Mouse (Mus musculus) kidney, adult 10 weeks (tissue): Measurements from ENCODE around the gene Apba3. TPM values are rescaled to one million over a fixed set of nuclear protein-coding genes. Genes with fewer than 3 reads are reported as not detected.

Experiments
- polyA plus RNA-seq: library from polyadenylated mRNA; stranded (reverse); fragments of 350-450 nt; fragmentation: Illumina TruSeq; extraction: RNeasy Lipid Tissue Mini Kit (QIAGEN cat#74804); gene quantifications from one replicate; pipeline ENCODE4 v1.2.3, GENCODE M21; 2014; ENCODE audit warnings: low read depth, low replicate concordance

Gene Apba3
- polyA plus RNA-seq: not detected

DNA sequence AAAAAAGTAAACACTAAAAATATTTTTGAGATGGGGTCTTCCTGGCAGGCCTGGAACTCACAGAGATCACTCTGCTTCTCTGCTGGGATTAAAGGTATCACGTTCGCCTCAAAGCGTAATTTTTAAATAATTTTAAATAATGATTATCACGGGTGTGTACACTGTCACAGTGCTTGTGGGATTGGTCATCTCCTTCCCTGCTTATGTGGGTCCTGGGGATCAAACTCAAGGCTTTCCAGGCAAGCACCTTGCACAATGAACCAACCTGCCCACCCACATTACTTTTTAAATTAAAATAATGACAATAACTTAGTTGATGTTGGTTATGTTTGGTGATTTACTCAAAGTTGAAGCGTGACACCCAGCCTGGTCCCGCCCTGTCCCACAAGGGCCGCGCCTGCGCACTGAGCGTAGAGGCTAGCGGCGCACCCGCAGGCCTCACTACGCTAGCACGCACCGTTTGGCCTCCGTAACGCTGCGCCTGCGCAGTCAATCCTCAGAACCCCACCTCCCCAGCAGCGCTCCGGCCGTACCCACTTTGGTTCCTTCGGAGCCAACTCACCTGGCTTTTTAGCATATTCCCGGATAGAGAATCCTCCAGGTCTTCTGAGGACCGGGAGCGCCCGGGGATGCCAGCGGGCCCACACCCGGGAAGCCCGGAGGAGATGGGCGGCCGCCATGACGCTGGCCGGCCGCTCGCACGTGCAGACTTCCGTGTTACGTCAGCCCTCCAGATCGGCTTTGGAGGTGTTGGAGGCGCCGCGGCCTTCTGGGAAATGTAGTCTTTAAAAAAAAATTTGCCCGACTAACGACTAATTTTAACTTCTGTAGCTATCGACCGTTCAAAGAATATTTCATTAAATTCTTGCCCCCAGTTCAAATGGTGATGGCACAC, at the start of gene Apba3, which contains the start of gene Mrpl54:
Apba3 (plus strand) TSS at position 750 of the 895 bp plus-strand sequence.
Mrpl54 (minus strand) TSS at position 724 of the 895 bp plus-strand sequence.

GRCm38 (mm10) chr10:81230438-81231332, 36.1 kb upstream of the Apba3 start, which contains the start of gene Atcay:
Gene Atcay (minus strand): TSS chr10:81230833.

DNA sequence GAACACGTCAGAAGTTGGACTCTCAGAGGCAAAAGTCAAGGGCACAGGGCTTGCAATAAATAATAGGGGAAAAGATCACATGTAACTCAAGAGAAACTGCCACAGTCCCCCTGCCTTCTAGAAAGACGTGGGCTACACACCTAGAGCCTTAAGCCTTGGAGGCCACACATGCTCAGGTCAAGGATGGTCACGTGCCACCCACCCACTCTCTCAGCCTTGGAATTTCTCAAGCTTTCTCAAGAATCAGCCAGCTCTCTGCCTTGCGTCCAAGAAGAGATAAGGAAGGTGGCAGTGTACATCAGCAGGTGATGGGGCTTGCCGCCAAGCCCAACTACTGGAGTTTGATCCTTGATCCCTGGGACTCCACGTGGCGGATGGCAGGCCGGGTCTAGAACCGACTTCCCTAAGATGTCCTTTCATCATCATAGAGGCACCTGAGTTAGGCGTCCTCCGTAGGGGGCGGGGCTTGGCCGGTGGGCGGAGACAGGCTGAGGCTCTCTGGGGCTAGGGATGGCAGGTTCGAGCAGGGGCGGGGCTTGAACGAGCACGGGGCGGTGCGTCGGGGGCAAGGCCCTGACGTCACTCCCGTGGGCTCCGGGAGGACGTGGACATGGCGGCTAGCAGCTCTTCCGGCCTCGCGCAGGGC, 34.1 kb upstream of the Apba3 start, which contains the start of gene Zfr2:
Zfr2 (plus strand) TSS at position 576 of the 646 bp plus-strand sequence.

DNA sequence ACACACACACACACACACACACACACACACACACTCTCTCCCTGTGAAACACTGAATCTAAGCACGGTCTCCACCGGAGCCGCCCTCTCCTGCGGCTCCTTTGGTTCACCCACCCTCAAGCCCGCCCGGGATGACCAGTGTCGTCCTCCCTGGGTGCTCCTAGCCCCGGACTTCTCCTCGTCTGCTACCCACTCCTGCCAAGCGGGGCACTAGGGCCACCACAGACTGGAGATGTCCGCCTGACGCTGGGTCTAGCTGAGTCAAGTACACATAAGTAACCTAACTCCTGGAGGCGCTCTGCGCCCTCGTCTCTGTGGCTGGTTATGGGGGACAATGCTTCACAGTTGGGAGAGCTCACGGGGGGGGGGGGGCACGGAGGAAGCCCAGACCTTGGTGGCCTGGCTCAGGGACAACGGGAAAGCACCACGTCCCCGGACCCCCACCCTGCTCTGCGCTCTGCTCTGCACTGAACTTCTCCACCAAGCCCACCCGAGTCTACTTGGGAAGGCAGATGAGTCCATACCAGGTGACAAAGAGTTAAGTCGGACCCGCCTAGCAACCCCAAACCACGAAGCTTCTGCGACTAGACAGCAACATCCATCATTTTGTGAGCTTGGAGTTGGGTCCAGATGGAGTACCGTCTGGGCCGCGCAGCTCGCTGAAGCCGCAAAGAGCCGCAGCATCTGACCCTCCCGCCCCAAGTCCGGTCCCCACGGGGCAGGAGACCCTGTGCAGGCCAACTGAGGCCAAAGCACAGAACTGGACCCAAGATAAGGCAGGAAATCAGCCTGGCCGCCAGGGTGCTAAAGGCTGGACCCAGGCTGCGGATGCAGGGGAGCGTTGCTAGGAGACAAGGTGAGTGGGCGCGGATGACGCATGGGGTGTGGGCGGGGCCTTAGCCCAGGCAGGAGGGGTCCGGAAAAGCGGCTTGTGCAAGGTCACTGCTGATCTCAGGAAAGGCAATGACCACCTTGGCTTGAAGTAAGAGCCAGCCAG, 14.0 kb upstream of the Apba3 start, which contains the start of gene Matk:
Matk (plus strand) TSS at position 512 of the 996 bp plus-strand sequence.

DNA sequence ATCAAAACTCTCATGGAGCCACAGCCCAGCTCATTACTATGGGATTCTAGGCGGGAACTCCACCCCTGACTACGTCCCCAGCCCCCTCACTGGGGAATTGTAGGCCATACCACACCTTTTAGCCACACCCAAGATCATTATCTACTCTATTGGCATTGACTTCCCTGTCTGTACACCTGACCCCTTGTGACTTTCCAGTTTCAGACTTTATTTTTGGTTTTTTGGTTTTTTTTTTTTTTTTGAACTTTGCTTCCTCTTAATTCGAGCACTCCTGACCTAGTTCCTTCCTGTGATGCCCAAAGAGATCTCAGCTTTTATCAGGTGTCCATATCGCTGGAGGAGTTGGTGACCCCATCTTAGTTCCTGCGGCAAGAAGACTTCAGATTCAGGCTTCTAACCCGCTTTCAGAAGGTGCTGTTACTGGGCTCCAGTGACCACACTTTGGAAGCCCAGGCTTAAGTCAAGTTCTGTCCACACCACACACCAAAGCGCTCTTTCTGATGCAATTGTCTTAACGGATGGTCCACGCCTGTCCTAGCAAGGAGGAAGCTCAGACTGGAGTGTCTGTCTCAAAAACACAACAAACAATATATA, 24.8 kb downstream of the Apba3 start, which contains the start of gene Tjp3:
Tjp3 (minus strand) TSS at position 71 of the 594 bp plus-strand sequence.

GRCm38 (mm10) chr10:81292554-81293333, 26.0 kb downstream of the Apba3 start, which contains the start of gene Pip5k1c:
Gene Pip5k1c (plus strand): TSS chr10:81292963.

GRCm38 (mm10) chr10:81320550-81321347, 54.0 kb downstream of the Apba3 start, which contains the start of gene Cactin:
Gene Cactin (plus strand): TSS chr10:81321103.

Other genes starting within 250 kb of the Apba3 start
- not detected for gene Diras1, start 241.3 kb upstream of the Apba3 start, polyA plus RNA-seq
- 0.28 TPM for gene Slc39a3, start 229.5 kb upstream of the Apba3 start, polyA plus RNA-seq
- gene Sgta, start 206.8 kb upstream of the Apba3 start, polyA plus RNA-seq: 0.61 TPM
- gene Thop1, start 196.9 kb upstream of the Apba3 start, polyA plus RNA-seq: not detected
- gene Creb3l3, start 168.1 kb upstream of the Apba3 start, polyA plus RNA-seq: not detected
- gene Map2k2, start 161.0 kb upstream of the Apba3 start, polyA plus RNA-seq: 2.1 TPM
- 8.1 TPM for gene Zbtb7a, start 131.7 kb upstream of the Apba3 start, polyA plus RNA-seq
- not detected for gene Pias4, start 99.0 kb upstream of the Apba3 start, polyA plus RNA-seq
- 6.2 TPM for gene Eef2, start 90.3 kb upstream of the Apba3 start, polyA plus RNA-seq
- not detected for gene Dapk3, start 84.0 kb upstream of the Apba3 start, polyA plus RNA-seq
- gene 4930442H23Rik, start 83.1 kb upstream of the Apba3 start, polyA plus RNA-seq: not detected
- not detected for gene Nmrk2, start 64.9 kb upstream of the Apba3 start, polyA plus RNA-seq
- not detected for gene Atcay, start 36.1 kb upstream of the Apba3 start, polyA plus RNA-seq
- 0.20 TPM for gene Zfr2, start 33.8 kb upstream of the Apba3 start, polyA plus RNA-seq
- not detected for gene Matk, start 14.0 kb upstream of the Apba3 start, polyA plus RNA-seq
- 1.6 TPM for gene Mrpl54, start within 50 bp of the Apba3 start, polyA plus RNA-seq
- gene Tjp3, start 24.6 kb downstream of the Apba3 start, polyA plus RNA-seq: 2.5 TPM
- gene Pip5k1c, start 26.0 kb downstream of the Apba3 start, polyA plus RNA-seq: 1.1 TPM
- gene Cactin, start 54.1 kb downstream of the Apba3 start, polyA plus RNA-seq: 0.16 TPM
- gene Tbxa2r, start 61.8 kb downstream of the Apba3 start, polyA plus RNA-seq: not detected
- gene Gipc3, start 76.3 kb downstream of the Apba3 start, polyA plus RNA-seq: not detected
- 5.1 TPM for gene Hmg20b, start 83.5 kb downstream of the Apba3 start, polyA plus RNA-seq
- gene Mfsd12, start 90.5 kb downstream of the Apba3 start, polyA plus RNA-seq: 0.24 TPM
- not detected for gene 4930404N11Rik, start 98.9 kb downstream of the Apba3 start, polyA plus RNA-seq
- not detected for gene Fzr1, start 111.6 kb downstream of the Apba3 start, polyA plus RNA-seq
- not detected for gene Dohh, start 117.5 kb downstream of the Apba3 start, polyA plus RNA-seq
- not detected for gene Gm48551, start 117.5 kb downstream of the Apba3 start, polyA plus RNA-seq
- not detected for gene Gm48552, start 122.0 kb downstream of the Apba3 start, polyA plus RNA-seq
- gene Smim24, start 126.1 kb downstream of the Apba3 start, polyA plus RNA-seq: 25.1 TPM
- gene Nfic, start 188.7 kb downstream of the Apba3 start, polyA plus RNA-seq: 11.8 TPM
- gene Celf5, start 215.7 kb downstream of the Apba3 start, polyA plus RNA-seq: not detected
- 0.53 TPM for gene Ncln, start 229.4 kb downstream of the Apba3 start, polyA plus RNA-seq
- gene S1pr4, start 233.2 kb downstream of the Apba3 start, polyA plus RNA-seq: not detected